24 mouse cellular contexts compared by ENCODE assay signal in the genomic region with DNA sequence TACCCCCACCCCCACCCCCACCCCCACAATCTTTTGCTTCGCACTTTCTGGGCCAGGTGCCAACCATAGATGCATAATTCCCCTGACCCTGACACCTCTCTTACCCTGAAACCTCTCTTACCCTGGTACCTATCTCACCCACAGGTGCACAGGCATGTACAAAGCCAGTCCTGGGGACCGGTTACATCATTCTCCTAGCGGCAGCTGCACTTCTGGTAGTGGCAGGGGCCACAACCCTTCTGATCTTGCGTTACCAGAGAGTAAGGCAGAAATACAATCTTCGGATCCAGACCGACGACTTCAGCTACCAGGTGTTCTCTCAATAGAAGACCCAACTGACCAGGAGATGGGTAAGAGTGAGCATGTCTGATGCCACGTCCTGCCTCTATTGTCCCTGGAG. TPM values are rescaled to one million over a fixed set of nuclear protein-coding genes. Genes with fewer than 3 reads are reported as not detected.
A peak's percentile ranks its signal among the peaks of the same experiment; 100 is the strongest.
DNase-seq lines count a peak whose midpoint lies in the region; TF ChIP-seq lines count a peak whose summit lies in the region.
"Had no signal": no experiment of that assay in that cellular context is flagged by ENCODE, and none has a peak within 500 bp of the region (broad histone marks: within the 10 kb centered on the region; RNA-seq: fewer than 3 reads in every experiment).

No protein-coding gene starts in this region.

- DNase-seq in thymus, postnatal 0 days (ENCODE audit: low spot score), result peak; percentile 75
- DNase-seq in thymus, adult 2 months, result no peak
- peak; percentile 71 for DNase-seq in thymus, postnatal 14 days
- peak; percentile 17 to 51 for DNase-seq in thymus, postnatal 36 days
- DNase-seq in retina, postnatal 1 day, result no peak
- no peak for DNase-seq in testis, postnatal 14 days (ENCODE audit: low spot score)
- DNase-seq in heart, embryonic 10.5 days (ENCODE audit: low spot score), result no peak
- DNase-seq: adrenal gland, adult 2 months; adrenal gland, postnatal 10 days; adrenal gland, postnatal 25 days; B cell, adult 2 months; cerebellum, adult 11 months; cerebellum, adult 18-20 months; cerebellum, adult 8-10 months; cerebellum, adult 9-11 months; cerebellum, postnatal 14 days; cerebellum, postnatal 36 days; embryo, embryonic 11 days had no signal

- H3K9me3 ChIP-seq in heart, embryonic 10.5 days, result no peaks in the 10 kb centered on the region
- H3K9me3 ChIP-seq: embryonic facial prominence, embryonic 13.5 days; embryonic facial prominence, embryonic 15.5 days; forebrain, embryonic 10.5 days; forebrain, embryonic 12.5 days had no signal

- no peaks in the 10 kb centered on the region for H3K36me3 ChIP-seq in thymus, adult 2 months (ENCODE audit: control insufficient read depth, insufficient read depth, low read length)
- no peaks in the 10 kb centered on the region for H3K36me3 ChIP-seq in heart, embryonic 10.5 days
- H3K36me3 ChIP-seq: embryonic facial prominence, embryonic 13.5 days; embryonic facial prominence, embryonic 15.5 days; forebrain, embryonic 10.5 days; forebrain, embryonic 12.5 days had no signal

- no peak overlapping the region for H3K4me3 ChIP-seq in thymus, adult 2 months (ENCODE audit: control insufficient read depth, insufficient read depth, low read length)
- H3K4me3 ChIP-seq in heart, embryonic 10.5 days, result no peak overlapping the region
- H3K4me3 ChIP-seq: embryonic facial prominence, embryonic 13.5 days; embryonic facial prominence, embryonic 15.5 days; erythroblast, embryonic 14.5 days; forebrain, embryonic 10.5 days; forebrain, embryonic 12.5 days had no signal

- H3K27me3 ChIP-seq in thymus, adult 2 months (ENCODE audit: control insufficient read depth, insufficient read depth, low read length), result no peaks in the 10 kb centered on the region
- H3K27me3 ChIP-seq in heart, embryonic 10.5 days (ENCODE audit: insufficient read depth, poor library complexity, severe bottlenecking), result no peaks in the 10 kb centered on the region; the same call in 1 of the 2 replicates
- H3K27me3 ChIP-seq: embryonic facial prominence, embryonic 13.5 days; embryonic facial prominence, embryonic 15.5 days had no signal

- TF ChIP-seq POLR2A in thymus, adult 2 months (IDR thresholded peaks at IDR 0.05; ENCODE audit: control insufficient read depth, extremely low read depth, insufficient read depth, low read length, poor library complexity), result no peak

- H3K27ac ChIP-seq in thymus, adult 2 months (ENCODE audit: control insufficient read depth, insufficient read depth, low read length), result no peak overlapping the region
- H3K27ac ChIP-seq in heart, embryonic 10.5 days, result no peak overlapping the region
- H3K27ac ChIP-seq: embryonic facial prominence, embryonic 13.5 days; embryonic facial prominence, embryonic 15.5 days; forebrain, embryonic 10.5 days; forebrain, embryonic 12.5 days had no signal

- TF ChIP-seq CTCF in thymus, adult 2 months (IDR thresholded peaks at IDR 0.05; ENCODE audit: borderline replicate concordance, control insufficient read depth, extremely low read depth, insufficient read depth, low read length, poor library complexity), result no peak

- WGBS in thymus, adult 2 months, result 50% methylated on average over 8 of the region's 8 CpGs
- WGBS in heart, embryonic 10.5 days, result 77% methylated on average over 8 of the region's 8 CpGs

- peaks cover 24% of the 10 kb centered on the region for H3K4me1 ChIP-seq in thymus, adult 2 months (replicated peaks; ENCODE audit: control insufficient read depth, insufficient read depth, low read length)
- H3K4me1 ChIP-seq in heart, embryonic 10.5 days, result no peaks in the 10 kb centered on the region
- H3K4me1 ChIP-seq: embryonic facial prominence, embryonic 15.5 days; forebrain, embryonic 12.5 days had no signal

RNA-seq across cellular contexts. Expression of a gene that starts 49.1 kb away (rescaled TPM):
- 36.7 and 49.0 TPM in 2 replicates for polyA plus RNA-seq in thymus, postnatal 0 days (2015; fragmentation: Nextera tagmentation; extraction: Ambion mirVana)
- polyA plus RNA-seq in thymus, adult 2 months (2012; rRNA removed), result 103 and 107 TPM in 2 replicates
- 4.9 and 6.0 TPM in 2 replicates for polyA plus RNA-seq in heart, embryonic 10.5 days (2016; fragmentation: Nextera tagmentation; extraction: Ambion mirVana)

RNA-seq across cellular contexts. Expression of a gene that starts 54.0 kb away (rescaled TPM):
- 4.9 and 7.2 TPM in 2 replicates for polyA plus RNA-seq in thymus, postnatal 0 days (2015; fragmentation: Nextera tagmentation; extraction: Ambion mirVana)
- 1.5 and 2.0 TPM in 2 replicates for polyA plus RNA-seq in thymus, adult 2 months (2012; rRNA removed)
- polyA plus RNA-seq in heart, embryonic 10.5 days (2016; fragmentation: Nextera tagmentation; extraction: Ambion mirVana), result 0.06 and 0.11 TPM in 2 replicates
- polyA plus RNA-seq: CD4-positive, CD25-positive, alpha-beta regulatory T cell, adult 4 months; forebrain, embryonic 10.5 days; forebrain, embryonic 12.5 days had no signal

Comparison
In these comparisons a context has a peak if more than half of its experiments do, and no peak if none do; other contexts are left out.
1. DNase-seq: peak in thymus, postnatal 0 days (single experiment), thymus, postnatal 14 days (single experiment) and thymus, postnatal 36 days (2 of 2); none in thymus, adult 2 months (single experiment), retina, postnatal 1 day (single experiment), testis, postnatal 14 days (single experiment) and heart, embryonic 10.5 days (single experiment).